Mouse (Mus musculus): ENCODE data around the gene Cyth2. TPM values are rescaled to one million over a fixed set of nuclear protein-coding genes. Genes with fewer than 3 reads are reported as not detected.

Gene Cyth2
- polyA plus RNA-seq, 1 experiment from 2014 or later, result 69.1 TPM

DNA sequence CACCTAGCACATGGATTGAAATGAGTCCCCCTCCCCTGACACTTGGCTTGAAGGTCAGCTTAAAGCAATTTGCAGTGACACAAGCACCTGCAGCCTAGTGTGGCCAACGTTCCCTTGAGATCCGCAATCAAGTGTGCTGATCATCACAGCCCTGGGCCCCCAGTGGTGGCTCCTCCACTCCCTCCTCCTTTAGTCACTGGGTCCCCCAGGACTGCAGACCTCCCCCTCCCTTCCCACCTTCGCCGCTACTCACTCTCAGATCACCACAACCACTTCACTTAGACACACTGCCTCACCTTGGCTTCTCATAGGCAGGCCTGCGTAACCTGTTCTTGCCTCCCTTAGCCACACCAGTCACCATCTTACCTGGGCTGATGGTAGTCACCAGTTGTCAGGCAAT, 8.4 kb downstream of the Cyth2 start:
- H3K4me2 ChIP-seq, result no peak overlapping the region
- H3K9me3 ChIP-seq (ENCODE audit: control insufficient read depth, low read length), result no peaks in the 10 kb centered on the region
- no peaks in the 10 kb centered on the region for H3K27me3 ChIP-seq (replicated peaks; ENCODE audit: control insufficient read depth, insufficient read depth, low read length)
- H3K27ac ChIP-seq (ENCODE audit: low read depth, low read length), result no peak overlapping the region
- H3K36me3 ChIP-seq (ENCODE audit: control insufficient read depth, insufficient read depth, low read length), result peaks cover 34% of the 10 kb centered on the region
- peaks cover 3% of the 10 kb centered on the region for H3K4me1 ChIP-seq (replicated peaks; ENCODE audit: control insufficient read depth, insufficient read depth, low read length)
- 64% methylated on average over 5 of the region's 5 CpGs for WGBS
- no peak overlapping the region for H3K9ac ChIP-seq (ENCODE audit: low read depth, low read length)
- no peak for DNase-seq (ENCODE audit: low spot score)
- no peak overlapping the region for H3K4me3 ChIP-seq (ENCODE audit: low read depth, low read length)
- no peak for ATAC-seq (replicated peaks; ENCODE audit: low FRiP score)

DNA sequence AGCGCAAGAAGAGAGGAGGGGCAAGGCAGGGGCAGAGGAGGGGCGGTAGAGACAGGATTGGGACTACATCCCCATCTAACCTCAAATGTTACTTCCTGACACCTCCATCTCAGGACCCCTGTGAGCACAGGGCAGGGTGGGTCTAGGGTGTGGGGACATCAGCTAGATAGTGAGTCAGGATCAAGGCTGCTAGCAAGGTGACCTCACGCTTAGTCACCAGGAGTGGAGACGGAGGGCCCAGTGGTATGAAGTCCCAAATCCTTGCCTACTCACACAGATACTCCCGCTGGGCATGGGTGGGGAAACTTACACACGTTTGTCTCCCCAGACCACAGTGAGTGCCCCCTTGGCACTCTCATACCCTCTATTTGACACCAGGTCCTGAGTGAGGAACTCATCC, 11.8 kb downstream of the Cyth2 start:
- ATAC-seq (replicated peaks; ENCODE audit: low FRiP score), result no peak
- no peak overlapping the region for H3K4me3 ChIP-seq (ENCODE audit: low read depth, low read length)
- peaks cover 7% of the 10 kb centered on the region; the same call in 1 of the 2 replicates for H3K36me3 ChIP-seq (ENCODE audit: control insufficient read depth, insufficient read depth, low read length)
- peaks cover 25% of the 10 kb centered on the region for H3K4me1 ChIP-seq (replicated peaks; ENCODE audit: control insufficient read depth, insufficient read depth, low read length)
- H3K9me3 ChIP-seq (ENCODE audit: control insufficient read depth, low read length), result no peaks in the 10 kb centered on the region
- no peak overlapping the region for H3K27ac ChIP-seq (ENCODE audit: low read depth, low read length)
- H3K9ac ChIP-seq (ENCODE audit: low read depth, low read length), result no peak overlapping the region
- no peak for DNase-seq (ENCODE audit: low spot score)
- WGBS, result 79% methylated on average over 6 of the region's 6 CpGs
- peaks cover 25% of the 10 kb centered on the region for H3K27me3 ChIP-seq (replicated peaks; ENCODE audit: control insufficient read depth, insufficient read depth, low read length)
- H3K4me2 ChIP-seq, result no peak overlapping the region

DNA sequence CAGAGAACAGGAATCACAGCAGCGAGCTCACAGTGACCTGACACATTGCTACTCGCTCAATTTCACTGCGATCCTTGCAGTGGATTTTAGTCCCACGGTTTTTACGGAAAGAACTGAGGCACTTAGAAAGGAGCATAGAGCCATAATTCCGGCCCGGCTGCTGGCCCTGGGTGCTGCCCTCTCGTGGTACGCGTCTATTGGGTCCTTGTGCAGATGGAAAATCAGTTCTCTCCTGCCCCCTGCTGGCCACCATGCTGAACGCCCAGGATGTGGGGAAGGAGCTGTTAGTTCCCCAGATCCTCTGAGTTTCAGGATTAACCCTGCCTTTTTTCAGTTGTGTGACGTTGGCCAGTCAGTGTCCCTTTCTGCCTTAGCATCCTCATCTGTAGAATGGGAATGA, 13.0 kb downstream of the Cyth2 start:
- H3K4me1 ChIP-seq (replicated peaks; ENCODE audit: control insufficient read depth, insufficient read depth, low read length), result peaks cover 34% of the 10 kb centered on the region
- H3K9me3 ChIP-seq (ENCODE audit: control insufficient read depth, low read length), result no peaks in the 10 kb centered on the region
- H3K27me3 ChIP-seq (replicated peaks; ENCODE audit: control insufficient read depth, insufficient read depth, low read length), result peaks cover 37% of the 10 kb centered on the region
- H3K4me2 ChIP-seq, result peak overlapping the region; percentile 63
- H3K36me3 ChIP-seq (ENCODE audit: control insufficient read depth, insufficient read depth, low read length), result 0 out of 2 replicates have a peak, but pooled peaks cover under 1% of the 10 kb centered on the region
- DNase-seq (ENCODE audit: low spot score) (peak; percentile 90), ATAC-seq (replicated peaks; ENCODE audit: low FRiP score) (peak; percentile 57)
- no peak overlapping the region for H3K9ac ChIP-seq (ENCODE audit: low read depth, low read length)
- no peak overlapping the region for H3K27ac ChIP-seq (ENCODE audit: low read depth, low read length)
- 3% methylated on average over 12 of the region's 12 CpGs for WGBS
- H3K4me3 ChIP-seq (ENCODE audit: low read depth, low read length), result peak overlapping the region; percentile 40

DNA sequence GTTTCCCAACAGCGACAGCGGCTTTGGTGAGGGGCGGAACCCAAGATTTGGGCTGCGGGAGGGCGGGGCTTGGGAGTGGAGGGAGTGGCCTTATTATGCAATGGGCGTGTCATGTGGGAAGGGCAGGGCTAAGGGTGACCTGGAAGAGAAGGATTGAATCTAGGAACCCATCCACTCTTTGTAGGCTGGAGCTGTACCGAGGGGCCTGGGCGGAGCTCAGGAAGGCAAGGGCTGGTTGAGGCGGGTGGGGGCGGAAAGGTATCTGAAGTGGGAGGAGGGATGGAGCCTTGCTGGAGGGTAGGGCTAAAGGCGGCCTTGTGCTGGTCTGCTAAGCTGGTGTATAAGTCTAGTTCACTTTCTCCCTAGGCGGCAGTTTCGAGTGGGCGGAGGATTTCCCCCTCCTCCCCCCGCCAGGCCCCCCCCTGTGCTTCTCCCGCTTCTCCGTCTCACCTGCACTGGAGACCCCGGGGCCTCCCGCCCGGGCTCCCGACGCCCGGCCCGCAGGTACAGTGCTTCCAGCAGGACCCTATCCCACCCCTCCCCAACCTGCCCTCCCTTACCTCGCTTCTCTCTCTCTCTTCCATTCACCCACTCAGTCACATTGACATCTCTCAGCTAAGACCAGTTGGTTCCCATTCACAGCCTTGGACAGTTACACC, 13.7 kb downstream of the Cyth2 start:
- peak; percentile 68 for ATAC-seq (replicated peaks; ENCODE audit: low FRiP score)
- no peak overlapping the region for H3K27ac ChIP-seq (ENCODE audit: low read depth, low read length)
- H3K4me3 ChIP-seq (ENCODE audit: low read depth, low read length), result peak overlapping the region; percentile 40
- peaks cover 37% of the 10 kb centered on the region for H3K27me3 ChIP-seq (replicated peaks; ENCODE audit: control insufficient read depth, insufficient read depth, low read length)
- H3K9ac ChIP-seq (ENCODE audit: low read depth, low read length), result no peak overlapping the region
- H3K4me1 ChIP-seq (replicated peaks; ENCODE audit: control insufficient read depth, insufficient read depth, low read length), result peaks cover 34% of the 10 kb centered on the region
- no peaks in the 10 kb centered on the region for H3K9me3 ChIP-seq (ENCODE audit: control insufficient read depth, low read length)
- H3K4me2 ChIP-seq, result peak overlapping the region; percentile 63
- DNase-seq (ENCODE audit: low spot score), result peak; percentile 69
- 6% methylated on average over 22 of the region's 25 CpGs for WGBS
- no peaks in the 10 kb centered on the region for H3K36me3 ChIP-seq (ENCODE audit: control insufficient read depth, insufficient read depth, low read length)

DNA sequence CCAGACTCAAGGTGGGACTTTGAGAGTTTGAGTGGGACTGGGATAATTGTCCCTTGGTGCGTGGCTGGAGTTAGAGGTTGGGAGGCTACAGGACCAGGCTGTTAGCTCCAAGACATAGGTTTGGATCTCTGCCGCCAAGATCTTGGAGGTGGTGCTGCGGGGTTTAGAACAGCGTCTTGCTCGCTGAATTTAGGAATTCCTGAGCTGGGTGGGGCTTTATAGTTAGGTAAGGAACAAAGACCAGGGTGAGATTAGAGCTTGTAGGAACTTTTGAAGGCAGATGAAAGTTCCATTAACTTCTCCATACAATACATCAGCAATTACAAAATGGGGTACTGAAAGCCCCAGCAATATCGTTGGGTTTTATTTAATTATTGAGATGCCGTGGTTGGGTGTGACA, 14.4 kb downstream of the Cyth2 start:
- no peak overlapping the region for H3K4me3 ChIP-seq (ENCODE audit: low read depth, low read length)
- no peak overlapping the region for H3K27ac ChIP-seq (ENCODE audit: low read depth, low read length)
- peak overlapping the region; percentile 63 for H3K4me2 ChIP-seq
- H3K27me3 ChIP-seq (replicated peaks; ENCODE audit: control insufficient read depth, insufficient read depth, low read length), result peaks cover 43% of the 10 kb centered on the region
- H3K4me1 ChIP-seq (replicated peaks; ENCODE audit: control insufficient read depth, insufficient read depth, low read length), result peaks cover 34% of the 10 kb centered on the region
- DNase-seq (ENCODE audit: low spot score), result no peak
- no peak overlapping the region for H3K9ac ChIP-seq (ENCODE audit: low read depth, low read length)
- no peak for ATAC-seq (replicated peaks; ENCODE audit: low FRiP score)
- no peaks in the 10 kb centered on the region for H3K9me3 ChIP-seq (ENCODE audit: control insufficient read depth, low read length)
- 36% methylated on average over 7 of the region's 7 CpGs for WGBS
- no peaks in the 10 kb centered on the region for H3K36me3 ChIP-seq (ENCODE audit: control insufficient read depth, insufficient read depth, low read length)

DNA sequence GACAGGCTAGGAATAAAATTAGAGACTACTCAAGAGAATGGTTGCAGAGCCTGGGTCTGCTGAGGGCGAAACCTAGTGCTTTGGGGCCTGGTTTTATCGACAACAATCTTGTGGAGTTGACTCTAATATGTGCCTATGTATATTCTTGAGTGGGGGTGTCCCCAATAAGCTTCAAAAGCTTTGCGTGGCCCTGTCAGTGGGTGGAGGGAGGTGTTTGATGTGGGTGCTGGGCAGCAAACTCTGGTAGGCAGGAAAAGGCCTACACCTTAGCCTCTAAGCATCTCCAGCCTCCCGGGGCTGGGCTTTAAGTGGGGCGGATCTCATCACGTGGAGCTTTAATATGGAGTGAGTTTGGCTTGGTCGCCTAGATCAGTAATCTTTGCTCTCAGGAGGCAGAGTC, 15.4 kb downstream of the Cyth2 start:
- Histone ChIP-seq H3K4me3 (ENCODE audit: low read depth, low read length) (peak overlapping the region; percentile 54; the same call in 1 of the 2 replicates), H3K27me3 (replicated peaks; ENCODE audit: control insufficient read depth, insufficient read depth, low read length) (peaks cover 53% of the 10 kb centered on the region)
- no peak for ATAC-seq (replicated peaks; ENCODE audit: low FRiP score)

DNA sequence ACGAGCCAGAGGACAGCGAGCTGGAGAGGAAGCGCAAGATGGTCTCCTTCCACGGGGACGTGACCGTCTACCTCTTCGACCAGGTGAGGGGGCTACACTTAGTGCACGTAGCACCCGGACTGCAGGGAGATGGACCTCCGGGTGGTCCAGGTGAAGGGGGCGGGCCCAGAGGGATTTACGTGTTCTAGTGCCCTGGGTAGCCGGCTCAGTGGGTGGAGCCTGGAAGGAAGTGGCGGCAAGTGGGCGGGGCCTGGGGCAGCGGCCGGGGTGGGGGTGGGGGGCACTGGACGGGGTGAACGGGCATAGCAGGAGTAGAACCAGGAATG, 15.9 kb downstream of the Cyth2 start:
- peak overlapping the region; percentile 54 for H3K4me3 ChIP-seq (ENCODE audit: low read depth, low read length)
- ATAC-seq (replicated peaks; ENCODE audit: low FRiP score) (no peak), DNase-seq (ENCODE audit: low spot score) (no peak)
- H3K27ac ChIP-seq (ENCODE audit: low read depth, low read length), result no peak overlapping the region
- WGBS, result 2% methylated on average over 19 of the region's 19 CpGs
- no peaks in the 10 kb centered on the region for H3K36me3 ChIP-seq (ENCODE audit: control insufficient read depth, insufficient read depth, low read length)
- peaks cover 58% of the 10 kb centered on the region for H3K27me3 ChIP-seq (replicated peaks; ENCODE audit: control insufficient read depth, insufficient read depth, low read length)
- peaks cover 34% of the 10 kb centered on the region for H3K4me1 ChIP-seq (replicated peaks; ENCODE audit: control insufficient read depth, insufficient read depth, low read length)
- peak overlapping the region; percentile 92 for H3K4me2 ChIP-seq
- H3K9ac ChIP-seq (ENCODE audit: low read depth, low read length), result peak overlapping the region; percentile 35
- no peaks in the 10 kb centered on the region for H3K9me3 ChIP-seq (ENCODE audit: control insufficient read depth, low read length)

More for the DNA sequence above, 15.4 kb downstream of the Cyth2 start:
- Histone ChIP-seq H3K9me3 (ENCODE audit: control insufficient read depth, low read length) (no peaks in the 10 kb centered on the region), H3K9ac (ENCODE audit: low read depth, low read length) (no peak overlapping the region), H3K4me1 (replicated peaks; ENCODE audit: control insufficient read depth, insufficient read depth, low read length) (peaks cover 34% of the 10 kb centered on the region), H3K4me2 (peak overlapping the region; percentile 92), H3K36me3 (ENCODE audit: control insufficient read depth, insufficient read depth, low read length) (no peaks in the 10 kb centered on the region), H3K27ac (ENCODE audit: low read depth, low read length) (no peak overlapping the region)
- DNase-seq (ENCODE audit: low spot score), result no peak
- WGBS, result 45% methylated on average over 7 of the region's 7 CpGs

DNA sequence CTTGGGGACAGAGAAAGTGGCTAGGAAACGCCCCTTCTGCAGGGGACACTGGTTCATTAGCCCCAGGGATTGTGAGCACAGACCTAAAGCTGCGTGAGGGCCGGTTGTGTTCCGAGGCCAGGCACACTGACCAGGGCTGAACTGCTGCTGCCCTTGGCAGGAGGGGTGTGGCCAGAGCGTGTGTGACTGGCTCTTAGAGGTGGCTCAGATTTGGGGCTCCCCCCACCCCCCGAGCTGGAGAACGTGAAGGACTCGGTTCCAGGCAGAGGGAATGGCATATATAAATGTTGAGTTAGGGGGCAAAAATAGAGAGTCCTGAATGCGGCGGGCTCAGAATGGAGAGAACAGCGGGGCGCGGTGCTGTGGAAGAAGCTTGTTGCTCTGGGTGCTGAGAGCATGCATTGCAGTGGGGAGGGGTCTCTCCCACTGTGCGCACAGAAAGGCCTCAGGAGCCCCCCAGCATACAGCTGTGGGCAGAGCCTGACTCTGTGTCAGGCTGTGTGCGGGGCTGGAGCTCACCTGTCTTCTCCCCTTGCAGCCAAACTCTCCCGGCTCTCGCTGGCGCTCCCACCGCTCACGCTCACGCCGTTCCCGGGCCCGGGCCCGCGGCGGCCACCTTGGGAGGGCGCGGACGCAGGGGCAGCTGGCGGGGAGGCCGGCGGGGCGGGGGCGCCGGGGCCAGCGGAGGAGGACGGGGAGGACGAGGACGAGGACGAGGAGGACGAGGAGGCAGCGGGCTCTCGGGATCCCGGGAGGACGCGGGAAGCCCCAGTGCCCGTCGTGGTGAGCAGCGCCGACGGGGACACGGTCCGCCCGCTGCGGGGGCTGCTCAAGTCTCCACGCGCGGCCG, 16.5 kb downstream of the Cyth2 start:
- peaks cover 34% of the 10 kb centered on the region for H3K4me1 ChIP-seq (replicated peaks; ENCODE audit: control insufficient read depth, insufficient read depth, low read length)
- 2% methylated on average over 59 of the region's 60 CpGs for WGBS
- H3K27me3 ChIP-seq (replicated peaks; ENCODE audit: control insufficient read depth, insufficient read depth, low read length), result peaks cover 64% of the 10 kb centered on the region
- H3K4me2 ChIP-seq, result peak overlapping the region; percentile 92
- peak overlapping the region; percentile 35 for H3K9ac ChIP-seq (ENCODE audit: low read depth, low read length)
- H3K36me3 ChIP-seq (ENCODE audit: control insufficient read depth, insufficient read depth, low read length), result no peaks in the 10 kb centered on the region
- no peaks in the 10 kb centered on the region for H3K9me3 ChIP-seq (ENCODE audit: control insufficient read depth, low read length)
- no peak overlapping the region for H3K27ac ChIP-seq (ENCODE audit: low read depth, low read length)
- DNase-seq (ENCODE audit: low spot score) (no peak), ATAC-seq (replicated peaks; ENCODE audit: low FRiP score) (no peak)
- peak overlapping the region; percentile 54 for H3K4me3 ChIP-seq (ENCODE audit: low read depth, low read length)

All from liver, embryonic 11.5 days (tissue).